Mouse (Mus musculus): ENCODE data around the gene Nlrc3.

Nlrc3 gene

GRCm38 (mm10) chr16:3929151-3929550 is 47.3 kb downstream of the Nlrc3 start:
- DNase-seq (ENCODE audit: low read depth): no peak

- DNase-seq (ENCODE audit: low read depth): no peak
These were observed 47.9 kb downstream of the Nlrc3 start for GRCm38 (mm10) chr16:3928582-3928981.

- DNase-seq (ENCODE audit: low read depth): no peak
These were observed 52.5 kb downstream of the Nlrc3 start for GRCm38 (mm10) chr16:3923966-3924365.

- no peak for DNase-seq (ENCODE audit: low read depth)
These were observed 52.9 kb downstream of the Nlrc3 start for GRCm38 (mm10) chr16:3923515-3923914.

- DNase-seq (ENCODE audit: low read depth): no peak
These were observed 55.7 kb downstream of the Nlrc3 start for GRCm38 (mm10) chr16:3920756-3921155.

- DNase-seq (ENCODE audit: low read depth): no peak
These were observed 67.3 kb downstream of the Nlrc3 start for GRCm38 (mm10) chr16:3909118-3909517.

- peak; percentile 92 for DNase-seq (ENCODE audit: low read depth)
These were observed 67.8 kb downstream of the Nlrc3 start, which contains the start of the genes 1700037C18Rik and Cluap1 for GRCm38 (mm10) chr16:3908537-3909111. TSS of gene 1700037C18Rik (minus strand) at chr16:3908689. TSS of gene Cluap1 (plus strand) at chr16:3908801.

GRCm38 (mm10) chr16:3907471-3907870 is 69.0 kb downstream of the Nlrc3 start:
- DNase-seq (ENCODE audit: low read depth): no peak

GRCm38 (mm10) chr16:3896553-3896952 is 79.9 kb downstream of the Nlrc3 start:
- DNase-seq (ENCODE audit: low read depth): no peak

- no peak for DNase-seq (ENCODE audit: low read depth)
These were observed 80.4 kb downstream of the Nlrc3 start for GRCm38 (mm10) chr16:3896046-3896445.

- peak; percentile 57 for DNase-seq (ENCODE audit: low read depth)
These were observed 81.1 kb downstream of the Nlrc3 start for GRCm38 (mm10) chr16:3895173-3895792.
